Mouse (Mus musculus): ENCODE data around the gene Sgta.

Gene Sgta

DNA sequence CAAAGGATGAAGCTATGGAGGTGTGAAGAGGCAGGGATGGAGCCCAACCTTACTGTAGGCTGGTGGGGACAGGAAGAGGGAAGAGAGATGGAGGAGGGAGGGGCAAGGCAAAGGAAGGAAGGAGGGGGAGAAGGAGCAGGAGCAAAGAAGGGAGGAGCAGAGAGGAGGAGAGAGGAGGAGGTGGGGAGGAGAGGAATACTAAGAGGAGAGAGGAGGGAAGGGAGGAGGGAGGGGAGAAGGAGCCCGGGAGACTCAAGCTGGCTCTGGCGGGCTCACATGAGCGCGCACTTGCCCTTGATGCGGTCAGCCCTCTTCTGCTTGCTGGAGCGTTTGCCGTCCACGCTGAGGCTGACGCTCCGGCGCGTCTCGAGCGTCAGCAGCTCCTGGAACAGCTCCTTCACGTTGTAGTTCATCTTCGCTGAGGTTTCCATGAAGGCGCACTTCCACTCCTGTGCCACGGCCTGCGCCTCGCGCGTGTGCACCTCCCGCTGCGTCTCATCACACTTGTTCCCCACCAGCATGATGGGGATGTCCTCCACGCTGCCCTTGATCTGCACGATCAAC, 38.4 kb downstream of the Sgta start:
- DNase-seq (ENCODE audit: inconsistent age in 2 of 2, low spot score in 1 of 2): no peak

DNA sequence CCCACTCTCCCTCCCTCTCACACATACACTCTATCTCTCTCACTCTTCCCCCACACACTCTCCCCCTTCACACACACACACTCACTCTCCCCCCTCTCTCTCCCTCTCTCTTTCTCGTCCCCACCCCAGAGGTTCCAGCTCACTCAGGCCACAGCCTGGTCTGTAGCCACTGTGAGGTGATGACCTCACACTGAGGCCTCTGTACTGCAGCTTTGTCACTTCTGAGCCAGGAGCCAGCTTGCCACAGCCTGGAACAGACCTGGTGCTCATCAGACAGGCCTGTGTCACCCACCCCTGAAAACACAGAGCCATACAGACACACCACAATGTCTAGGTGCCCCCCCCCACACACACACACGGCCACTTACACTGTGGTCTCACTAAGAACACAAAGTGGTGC, 39.8 kb downstream of the Sgta start:
- DNase-seq (ENCODE audit: inconsistent age in 2 of 2, low spot score in 1 of 2): no peak

DNA sequence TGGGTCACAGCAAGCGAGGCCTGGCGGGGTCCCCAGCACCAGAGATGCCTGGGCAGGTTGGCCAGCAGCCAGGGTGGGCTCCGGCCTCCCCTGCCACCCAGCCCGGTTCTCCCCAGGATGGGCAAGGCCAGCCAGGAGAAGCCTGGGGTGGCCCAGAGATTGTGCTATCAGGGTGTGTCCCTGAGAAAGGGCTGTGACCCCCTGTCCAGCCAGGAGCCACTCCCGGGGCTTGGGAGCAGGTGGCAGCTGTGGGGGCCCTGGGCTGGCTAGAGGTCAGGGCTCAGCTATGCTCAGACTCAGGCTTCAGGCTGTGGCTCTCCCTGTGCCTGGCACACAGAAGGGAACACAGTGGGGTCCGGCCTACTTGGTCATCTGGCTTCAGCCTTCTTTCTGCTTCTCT, 40.3 kb downstream of the Sgta start:
- DNase-seq (ENCODE audit: inconsistent age in 2 of 2, low spot score in 1 of 2): no peak

DNA sequence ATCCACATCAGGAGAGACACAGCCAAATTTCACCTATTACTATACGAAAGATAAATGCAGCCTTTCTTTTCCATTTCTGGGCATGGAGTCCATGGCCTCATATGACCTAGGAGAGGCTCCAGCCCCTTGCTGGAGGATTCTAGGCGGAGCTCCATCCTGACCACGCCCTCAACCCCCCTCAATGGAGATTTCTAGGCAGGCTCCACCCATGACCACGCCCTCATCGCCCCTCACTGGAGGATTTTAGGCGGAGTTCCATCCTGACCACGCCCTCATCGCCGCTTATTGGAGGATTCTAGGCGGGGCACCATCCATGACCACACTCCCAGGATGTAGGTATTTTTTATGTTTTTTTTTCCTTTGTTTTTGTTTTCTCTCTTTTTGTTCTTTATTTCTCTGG, 41.7 kb downstream of the Sgta start:
- DNase-seq (ENCODE audit: inconsistent age in 2 of 2, low spot score in 1 of 2): no peak

DNA sequence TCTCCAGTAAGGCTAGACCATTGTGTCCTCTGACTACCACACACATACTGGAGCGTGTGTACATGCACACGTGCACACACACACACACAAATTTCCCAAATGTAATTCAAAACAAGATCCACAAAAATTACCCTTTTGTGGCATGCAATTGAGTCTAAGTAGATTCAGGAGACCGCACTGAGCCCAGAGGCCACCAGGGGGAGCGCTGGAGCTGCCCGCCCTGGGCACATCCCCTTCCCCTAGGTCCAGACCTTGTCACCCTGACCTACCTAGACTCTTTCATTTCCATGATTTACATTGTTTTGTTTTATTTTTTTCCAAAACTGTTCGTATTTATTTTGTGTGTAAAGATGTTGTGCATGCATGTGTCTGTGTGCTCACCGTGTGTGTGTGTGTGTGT, 43.3 kb downstream of the Sgta start:
- DNase-seq (ENCODE audit: inconsistent age in 2 of 2, low spot score in 1 of 2): peak in 1 of 2 experiments; percentile 90

DNA sequence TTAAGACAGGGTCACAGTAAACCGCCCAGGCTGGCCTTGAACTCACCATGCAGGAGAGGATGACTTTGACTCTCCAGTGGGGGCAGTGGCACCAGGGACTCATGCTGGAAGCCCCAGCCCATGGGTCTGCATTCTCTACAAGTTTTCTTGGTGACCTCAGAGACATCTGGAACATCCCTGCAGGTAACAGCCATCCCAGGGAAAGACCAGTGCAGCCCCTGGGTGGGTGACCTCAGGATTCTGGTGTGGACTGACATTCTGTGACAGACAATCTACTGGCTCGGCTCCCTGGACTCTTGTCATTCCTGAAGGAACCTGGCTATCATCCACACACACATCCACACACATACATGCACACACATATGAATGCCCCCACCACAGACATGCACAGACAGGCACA, 44.3 kb downstream of the Sgta start:
- peak in 1 of 2 experiments; percentile 17 for DNase-seq (ENCODE audit: inconsistent age in 2 of 2, low spot score in 1 of 2)

DNA sequence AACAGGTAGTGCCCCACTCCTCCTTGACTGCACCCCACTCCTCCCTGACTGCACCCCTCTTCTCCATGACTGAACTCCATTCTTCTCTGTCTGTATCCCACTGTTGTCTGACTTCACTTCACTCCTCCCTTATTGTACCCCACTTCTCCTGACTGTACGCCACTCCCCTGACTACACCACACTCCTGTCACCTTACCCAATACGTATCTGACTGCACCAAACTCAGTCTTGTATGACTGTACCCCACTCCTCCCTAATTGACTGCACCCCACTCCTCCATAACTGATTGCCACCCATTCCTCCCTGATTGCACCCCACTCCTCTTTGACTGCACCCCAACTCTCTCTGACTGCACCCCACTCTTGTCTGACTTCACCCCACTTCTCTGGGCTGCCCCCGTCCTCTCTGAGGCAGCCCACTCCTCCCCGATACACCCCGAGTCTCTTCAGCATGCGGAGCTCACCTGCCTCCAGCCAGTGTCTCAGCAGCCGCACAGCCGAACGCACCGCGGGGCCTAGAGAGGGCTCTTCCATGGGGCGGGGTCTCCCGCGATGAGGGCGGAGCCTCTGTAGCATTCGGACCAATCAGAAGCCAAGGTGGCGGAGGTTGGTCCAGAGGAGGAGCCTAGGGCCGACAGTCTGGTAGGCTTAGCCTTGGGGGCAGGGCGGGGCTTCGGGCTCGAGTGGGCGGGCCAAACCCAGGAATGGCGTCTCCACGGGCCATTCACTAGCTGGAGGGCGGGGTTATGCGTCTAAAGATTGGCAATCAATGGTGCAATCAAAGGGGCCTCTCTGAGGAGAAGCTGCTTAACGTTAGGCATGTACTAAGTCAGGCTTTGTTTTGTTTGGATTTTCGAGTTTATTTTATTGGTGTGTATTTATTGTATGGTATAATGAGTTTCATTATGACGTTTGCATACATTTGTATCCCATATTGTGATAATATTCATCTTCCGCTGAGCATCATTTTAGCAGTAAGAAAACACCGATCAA, 45.3 kb downstream of the Sgta start, which contains the start of gene Gng7:
Gene Gng7, minus strand, starts transcription at position 553 of the 992 bp plus-strand sequence.
- DNase-seq (ENCODE audit: inconsistent age in 2 of 2, low spot score in 1 of 2): peak; percentile 99 to 100

DNA sequence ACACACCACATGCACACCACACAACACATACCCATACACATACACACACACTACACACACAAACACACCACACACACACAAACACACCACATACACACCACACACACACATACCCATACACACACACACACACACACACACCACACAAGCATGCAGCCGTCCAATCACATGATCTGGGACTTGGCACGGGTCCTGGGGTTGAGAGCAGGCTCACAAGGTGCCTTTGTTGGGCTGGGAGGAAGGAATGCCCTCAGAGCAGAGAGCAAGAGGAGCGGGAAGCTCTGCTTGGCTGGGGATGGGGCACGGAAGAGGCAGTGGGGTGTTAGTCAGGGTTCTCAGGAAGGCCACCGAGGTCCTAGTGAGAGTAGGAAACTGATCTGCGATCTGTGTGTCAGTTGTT, 49.1 kb downstream of the Sgta start:
- no peak for DNase-seq (ENCODE audit: inconsistent age in 2 of 2, low spot score in 1 of 2)

DNA sequence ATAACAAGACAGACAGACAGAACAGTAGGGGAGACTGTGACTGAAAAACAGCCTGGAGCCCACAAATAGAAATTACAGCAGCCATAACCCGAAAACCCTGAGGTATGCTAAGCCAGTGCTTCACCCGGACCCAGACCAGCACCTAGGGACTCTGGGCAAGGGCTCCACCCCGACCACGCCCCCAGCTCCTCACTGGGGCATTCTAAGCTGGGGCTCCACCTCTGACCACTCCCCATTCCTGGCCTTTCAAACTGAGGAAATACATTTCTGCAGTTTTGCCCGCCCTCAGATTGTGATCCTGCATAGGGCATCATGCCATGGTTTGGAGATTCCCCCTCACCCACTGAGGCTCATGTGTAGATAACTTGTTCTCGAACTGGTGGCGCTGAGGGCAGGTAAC, 52.7 kb downstream of the Sgta start:
- DNase-seq (ENCODE audit: inconsistent age in 2 of 2, low spot score in 1 of 2): no peak

DNA sequence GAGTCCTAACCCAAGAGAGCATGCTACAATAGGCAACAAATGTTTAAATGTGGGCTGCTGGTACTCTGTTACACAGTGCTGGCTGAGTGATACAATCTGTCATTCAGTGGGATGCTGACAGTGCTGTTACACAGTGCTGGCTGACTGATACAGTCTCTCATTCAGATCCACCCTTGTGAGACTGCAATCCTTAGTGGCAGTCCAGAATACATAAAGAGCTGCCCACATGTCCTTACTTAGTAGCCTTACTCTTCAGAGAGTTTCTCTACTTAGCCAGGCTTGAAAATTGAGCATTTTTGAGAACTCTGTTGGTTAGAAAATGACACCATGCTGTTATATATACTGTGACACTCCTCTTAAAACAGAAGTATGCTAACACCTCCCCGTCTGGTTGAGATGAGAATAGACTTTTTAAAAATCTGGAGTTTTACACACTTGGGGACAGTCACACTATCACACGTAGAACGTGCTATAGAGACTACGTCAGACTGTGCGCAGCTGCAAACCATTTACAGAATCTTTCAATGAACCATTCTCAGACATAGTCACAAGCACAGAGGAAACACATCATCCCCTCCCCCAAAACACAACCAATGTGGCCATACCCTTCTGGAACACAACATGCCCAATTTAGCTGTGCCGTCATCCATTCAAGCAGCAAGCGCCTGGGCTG, 53.8 kb downstream of the Sgta start:
- no peak for DNase-seq (ENCODE audit: inconsistent age in 2 of 2, low spot score in 1 of 2)

DNA sequence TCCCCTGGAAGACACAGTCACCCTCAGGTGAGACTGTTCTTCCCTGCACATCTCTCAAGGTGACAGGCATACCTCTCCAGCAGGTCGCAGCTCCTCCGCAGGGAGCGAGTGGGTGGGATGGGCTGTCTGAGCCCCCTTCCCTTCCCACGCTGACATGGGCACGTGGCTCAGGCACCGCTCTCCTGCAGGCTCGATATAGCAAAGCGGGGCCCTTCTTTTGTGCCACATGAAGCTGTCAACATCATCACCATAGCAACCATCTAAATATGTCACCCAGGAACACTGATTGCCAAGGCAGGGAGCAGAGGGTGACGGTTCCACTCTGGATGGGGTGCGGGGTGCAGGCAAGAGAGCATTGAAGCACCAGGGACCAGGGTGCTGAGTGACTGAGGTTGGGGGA, 58.8 kb downstream of the Sgta start:
- DNase-seq (ENCODE audit: inconsistent age in 2 of 2, low spot score in 1 of 2): peak in 1 of 2 experiments; percentile 20

DNA sequence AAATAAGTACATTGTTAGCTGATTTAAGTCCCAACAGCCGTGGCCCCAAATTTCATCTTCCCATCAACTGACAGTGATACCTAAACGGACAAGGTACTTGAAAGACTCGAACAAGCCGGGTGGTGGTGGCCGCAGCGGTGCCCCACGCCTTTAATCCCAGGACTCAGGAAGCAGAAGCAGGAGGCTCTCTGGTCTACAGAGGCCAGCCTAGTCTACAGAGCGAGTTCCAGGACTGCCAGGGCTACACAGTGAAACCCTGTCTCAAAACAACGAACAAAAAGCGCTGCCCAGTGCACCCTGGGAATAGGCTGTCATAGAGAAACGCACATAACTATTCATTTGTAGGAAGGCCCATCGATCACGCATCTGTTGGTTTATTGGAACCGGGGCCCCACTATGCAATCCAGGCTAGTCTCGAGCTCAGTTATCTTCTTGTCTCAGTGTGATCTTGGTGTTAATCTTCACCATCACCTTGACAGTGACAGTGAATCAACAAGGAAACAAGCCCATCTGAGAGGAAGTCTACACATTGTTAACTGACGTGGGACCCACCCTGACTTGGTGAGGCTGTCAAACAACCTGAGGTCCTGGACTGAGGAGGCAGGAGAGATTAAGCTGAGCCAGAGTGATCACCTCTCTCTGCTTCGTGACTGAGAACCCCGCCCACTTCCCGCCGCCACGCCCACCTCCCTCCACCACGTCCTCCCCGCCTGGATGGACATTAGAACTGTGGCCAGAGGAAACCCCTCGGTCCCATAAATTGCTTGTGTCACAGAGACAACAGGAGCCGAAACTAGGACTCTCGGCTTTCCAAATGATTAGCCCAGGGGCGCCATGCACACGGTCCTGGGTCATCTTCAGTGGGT, 59.6 kb downstream of the Sgta start:
- DNase-seq (ENCODE audit: inconsistent age in 2 of 2, low spot score in 1 of 2): no peak

DNA sequence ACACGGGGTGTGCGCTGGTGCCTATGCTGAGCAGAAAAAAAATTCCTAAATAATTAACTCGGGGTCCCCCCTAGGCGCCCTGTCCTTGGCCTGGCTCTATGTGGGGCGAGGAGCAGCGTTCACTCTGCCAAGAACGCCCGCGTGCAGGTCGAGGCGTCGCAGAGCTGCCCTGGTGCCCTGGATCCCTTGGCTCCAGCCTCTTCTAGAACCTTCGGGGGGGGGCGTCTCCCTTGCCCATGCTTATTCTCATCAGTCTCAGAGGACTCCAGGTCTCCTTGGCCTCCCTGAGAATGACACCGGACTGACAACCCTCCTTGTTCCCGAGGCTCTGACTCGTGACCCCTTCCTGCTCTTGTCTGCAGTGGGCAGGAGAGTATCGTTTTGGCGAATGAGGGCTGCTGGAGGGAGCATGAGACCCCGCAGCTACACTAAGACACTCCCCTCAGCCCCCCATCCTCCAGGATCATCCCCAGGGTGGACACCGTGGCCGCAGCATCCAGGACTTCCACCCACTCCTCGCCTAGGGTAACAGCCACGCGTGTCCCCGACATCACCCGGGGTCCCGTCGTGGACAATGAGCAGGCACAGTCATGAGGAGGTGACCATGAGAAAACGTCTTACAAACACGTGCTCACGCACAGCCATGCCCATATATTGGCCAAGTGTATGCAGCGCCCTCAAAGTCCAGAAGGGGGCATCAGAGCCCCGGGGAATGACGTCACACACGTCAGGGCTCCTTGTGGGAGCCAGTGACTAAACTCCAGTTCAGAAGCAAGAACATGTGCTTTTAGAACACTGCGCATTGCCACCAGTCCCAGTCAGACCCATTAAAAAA, 60.4 kb downstream of the Sgta start:
- peak; percentile 88 to 97 for DNase-seq (ENCODE audit: inconsistent age in 2 of 2, low spot score in 1 of 2)

DNA sequence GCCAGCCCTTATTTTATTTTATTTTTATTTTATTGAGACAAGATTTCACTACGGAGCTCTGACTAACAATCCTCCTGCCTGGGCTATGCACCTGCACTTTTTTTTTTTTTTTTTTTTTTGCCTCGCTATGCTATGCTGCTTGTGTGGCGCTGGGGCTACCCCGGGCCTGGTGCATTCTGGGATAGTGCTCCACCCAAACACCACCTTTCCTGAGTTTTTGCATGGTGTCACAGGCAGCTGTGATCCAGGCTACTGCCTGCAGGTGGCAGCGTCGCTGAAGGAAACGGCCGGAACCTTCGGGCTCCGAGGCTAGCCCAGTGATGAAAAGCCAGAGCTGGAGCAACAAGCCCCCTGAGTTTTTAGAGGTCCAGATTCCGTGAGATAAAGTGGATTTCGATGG, 61.2 kb downstream of the Sgta start:
- peak in 1 of 2 experiments; percentile 82 for DNase-seq (ENCODE audit: inconsistent age in 2 of 2, low spot score in 1 of 2)

DNA sequence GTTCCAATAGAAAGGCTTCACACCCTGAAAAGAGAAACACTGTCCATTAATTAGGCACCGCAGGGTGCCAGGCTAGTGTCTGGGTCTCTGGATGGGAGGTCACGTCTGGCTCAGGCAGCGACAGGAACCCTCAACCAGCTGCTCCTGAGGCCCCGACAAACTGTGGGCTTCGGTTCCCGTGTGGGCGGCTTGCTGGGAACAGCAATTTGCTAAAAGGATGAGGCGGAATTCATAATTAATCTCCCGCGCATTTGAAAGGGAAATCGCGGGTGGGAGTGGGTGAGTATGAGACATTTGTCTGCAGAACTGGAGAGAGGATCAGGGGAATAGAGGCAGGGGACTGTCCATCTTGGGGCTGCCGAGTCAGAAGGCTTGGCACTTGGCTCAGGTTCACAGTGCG, 62.0 kb downstream of the Sgta start:
- no peak for DNase-seq (ENCODE audit: inconsistent age in 2 of 2, low spot score in 1 of 2)

DNA sequence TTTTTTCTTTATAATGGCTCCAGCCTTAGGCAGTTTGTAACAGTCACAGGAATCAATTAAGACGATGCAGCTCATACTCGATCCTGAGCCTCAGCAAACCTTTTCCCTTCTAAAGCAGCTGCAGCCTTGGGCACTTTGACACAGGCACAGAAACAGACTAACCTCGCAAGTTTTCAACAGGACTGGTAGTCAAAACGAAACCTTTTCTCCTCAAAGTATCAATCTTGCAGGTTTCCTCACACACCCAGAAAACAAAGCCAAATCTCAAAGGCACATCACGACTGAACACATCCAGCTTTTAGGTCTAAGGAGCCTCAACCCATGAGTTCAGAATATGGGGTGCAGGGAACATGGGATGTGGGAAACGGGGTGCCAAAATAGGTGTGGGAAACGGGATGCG, 62.6 kb downstream of the Sgta start:
- no peak for DNase-seq (ENCODE audit: inconsistent age in 2 of 2, low spot score in 1 of 2)

DNA sequence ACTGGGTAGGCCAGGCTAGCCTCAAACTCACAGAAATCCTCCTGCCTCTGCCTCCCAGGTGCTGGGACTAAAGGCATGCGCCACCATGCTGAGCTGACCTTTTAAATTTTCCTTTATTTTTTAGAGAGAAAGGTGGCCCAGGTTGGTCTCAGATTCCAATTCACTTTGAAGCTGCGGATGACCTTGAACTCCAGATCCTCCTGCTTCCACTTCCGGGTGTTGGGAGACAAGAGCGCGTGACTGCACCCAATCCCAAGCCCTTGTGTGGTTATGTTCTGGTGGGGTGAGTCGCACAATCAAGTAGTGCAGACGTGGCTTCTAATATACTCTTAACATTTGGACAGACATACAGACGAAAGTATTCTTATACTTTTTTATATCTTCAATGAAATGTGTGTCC, 63.5 kb downstream of the Sgta start:
- DNase-seq (ENCODE audit: inconsistent age in 2 of 2, low spot score in 1 of 2): no peak

DNA sequence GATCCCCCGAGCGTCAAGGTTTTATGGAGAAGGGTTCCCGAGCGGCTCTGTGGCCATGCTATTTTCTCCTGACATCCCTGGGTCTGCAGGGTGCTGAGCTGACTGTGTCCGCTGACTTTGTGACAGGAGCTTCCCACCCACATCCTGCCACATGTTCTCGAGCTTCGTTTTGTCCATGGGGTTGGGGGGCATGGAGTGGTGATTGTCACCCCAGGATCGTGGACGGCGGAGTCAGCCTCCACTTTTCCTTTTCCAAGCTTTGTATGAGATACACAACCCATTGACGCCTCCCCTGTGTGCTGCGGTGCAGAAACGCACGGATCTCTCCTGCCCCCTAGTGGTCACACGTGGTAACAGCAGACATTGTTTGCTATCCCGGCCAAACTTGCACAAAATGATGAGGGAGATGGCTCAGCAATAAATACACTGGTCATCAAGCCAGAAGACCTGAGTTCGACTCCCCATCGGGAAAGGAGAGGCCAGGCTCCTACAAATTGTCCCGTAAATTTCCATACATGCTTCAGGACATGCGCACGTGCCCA, 64.8 kb downstream of the Sgta start:
- DNase-seq (ENCODE audit: inconsistent age in 2 of 2, low spot score in 1 of 2): peak; percentile 86 to 95

DNA sequence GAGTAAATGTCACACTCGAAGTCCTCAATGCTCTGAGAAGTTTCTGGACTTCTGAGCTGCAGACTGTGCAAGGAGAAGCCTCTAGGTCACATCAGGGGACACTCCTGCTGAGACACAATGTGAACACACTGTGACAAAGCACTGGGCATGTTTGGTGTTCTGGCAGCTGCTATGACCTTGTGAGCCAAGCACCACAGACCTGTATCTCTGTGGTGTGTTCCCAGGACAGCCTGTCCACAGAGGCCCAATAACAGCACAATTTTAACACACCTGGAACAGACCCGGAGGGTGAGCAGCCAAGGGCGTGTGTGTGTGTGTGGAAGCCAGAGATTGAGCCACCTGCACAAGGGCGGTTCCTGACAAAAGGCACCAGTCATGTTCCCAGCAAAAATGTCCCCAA, 65.4 kb downstream of the Sgta start:
- DNase-seq (ENCODE audit: inconsistent age in 2 of 2, low spot score in 1 of 2): peak; percentile 37 to 61
